Mouse (Mus musculus) retina, postnatal 1 day (tissue): ENCODE measurements around the gene Ocrl.

Experiments
- DNase-seq: peaks from one replicate; pipeline ENCODE4 v3.0.0-alpha.2; 2012

Ocrl gene

DNA sequence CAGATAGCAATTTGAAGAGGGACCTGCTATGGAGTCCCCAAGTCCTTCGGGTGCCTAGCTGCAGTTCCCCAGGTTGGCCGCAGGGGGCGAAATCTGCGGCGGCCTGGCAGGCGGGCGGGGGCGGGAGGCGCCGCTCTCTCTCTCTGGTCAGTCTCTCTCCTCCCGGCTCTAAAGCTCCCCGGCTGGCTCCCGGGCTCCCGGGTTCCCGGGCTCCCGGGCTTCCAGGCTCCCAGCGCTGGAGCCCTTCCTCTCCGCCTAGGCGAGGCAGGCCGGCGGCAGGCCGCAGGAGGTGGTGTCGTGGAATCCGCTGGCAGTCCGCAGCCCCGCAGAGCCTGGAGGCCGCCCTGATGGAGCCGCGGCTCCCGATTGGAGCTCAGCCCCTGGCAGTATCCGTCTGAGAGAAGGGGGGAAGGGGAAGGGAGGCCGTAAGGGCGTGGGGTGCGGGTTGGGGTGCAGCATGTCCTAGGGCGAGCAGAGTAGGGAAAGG lies at the start of gene Ocrl:
Ocrl (plus strand) TSS at position 82 of the 487 bp plus-strand sequence.
- peak; percentile 81 for DNase-seq

DNA sequence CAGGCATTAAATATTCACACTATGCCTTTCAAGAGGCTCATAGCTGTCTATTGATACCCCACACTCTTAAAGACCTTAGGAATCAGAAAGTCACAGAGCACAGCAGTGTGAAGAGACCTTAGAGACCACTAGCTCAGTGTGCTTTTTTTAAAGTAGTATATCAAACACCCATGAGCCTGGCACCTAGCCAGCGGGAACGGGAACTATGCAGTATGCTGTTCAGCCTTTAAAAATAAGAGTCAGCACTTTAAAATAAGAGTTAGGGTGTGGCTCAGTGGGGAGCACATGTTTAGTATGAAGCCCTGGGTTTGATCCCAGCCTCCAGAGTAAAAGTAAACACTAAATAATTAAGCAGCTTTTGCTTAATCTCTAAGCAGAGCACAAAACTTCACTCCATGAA lies 32.1 kb upstream of the Ocrl start:
- DNase-seq: peak; percentile 1

- no peak for DNase-seq
These were observed 29.4 kb upstream of the Ocrl start for GRCm38 (mm10) chrX:47882813-47883212.

- no peak for DNase-seq
These were observed 24.8 kb upstream of the Ocrl start for GRCm38 (mm10) chrX:47887401-47887800.

- DNase-seq: peak; percentile 3
These were observed 20.8 kb upstream of the Ocrl start for GRCm38 (mm10) chrX:47891243-47891906.

GRCm38 (mm10) chrX:47891907-47892430 lies 20.2 kb upstream of the Ocrl start:
- peak; percentile 49 for DNase-seq

- peak; percentile 41 for DNase-seq
These were observed 19.7 kb upstream of the Ocrl start, which contains the start of gene Smarca1 for GRCm38 (mm10) chrX:47892431-47893024. Gene Smarca1, minus strand, starts transcription at chrX:47892974.

- DNase-seq: peak; percentile 17
These were observed 836 bp downstream of the Ocrl start for GRCm38 (mm10) chrX:47912904-47913542.

DNA sequence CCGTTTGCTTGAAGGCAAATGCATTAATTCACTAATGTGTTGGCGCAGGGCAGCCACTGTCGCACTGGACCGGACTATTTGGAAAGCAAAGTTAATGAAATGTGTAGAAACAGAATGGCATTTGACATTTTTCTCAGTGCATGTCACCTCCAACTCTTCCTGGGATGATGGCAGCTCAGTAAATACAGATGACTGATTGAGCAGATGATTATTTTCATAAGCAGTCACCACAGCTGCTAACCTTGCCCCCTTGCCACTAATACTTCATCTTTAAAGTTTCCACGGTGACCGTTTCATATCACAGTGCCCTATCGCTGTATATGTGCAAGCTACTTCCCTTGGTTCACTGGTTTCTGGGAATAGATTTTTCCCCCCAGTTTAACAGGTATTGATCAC lies 1.4 kb downstream of the Ocrl start:
- no peak for DNase-seq

GRCm38 (mm10) chrX:47916831-47917230 lies 4.6 kb downstream of the Ocrl start:
- no peak for DNase-seq

DNA sequence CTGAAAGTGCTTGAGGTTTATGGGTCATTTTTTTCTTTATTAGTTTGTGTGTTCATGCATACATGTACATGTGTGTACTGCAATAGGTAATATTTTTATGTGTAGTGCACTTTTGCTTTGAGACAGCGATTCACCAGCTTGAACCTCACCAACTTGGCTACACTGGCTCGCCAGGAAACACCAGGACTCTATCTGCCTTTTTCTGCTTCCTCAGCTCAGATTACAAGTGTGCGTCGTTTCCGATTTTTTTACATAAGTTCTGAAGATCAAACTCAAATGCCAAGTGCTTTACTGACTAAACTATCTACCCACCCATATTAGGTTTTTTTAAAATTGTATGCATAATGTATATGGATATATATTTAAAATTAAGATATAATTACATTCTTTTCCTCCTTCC lies 8.4 kb downstream of the Ocrl start:
- no peak for DNase-seq

DNA sequence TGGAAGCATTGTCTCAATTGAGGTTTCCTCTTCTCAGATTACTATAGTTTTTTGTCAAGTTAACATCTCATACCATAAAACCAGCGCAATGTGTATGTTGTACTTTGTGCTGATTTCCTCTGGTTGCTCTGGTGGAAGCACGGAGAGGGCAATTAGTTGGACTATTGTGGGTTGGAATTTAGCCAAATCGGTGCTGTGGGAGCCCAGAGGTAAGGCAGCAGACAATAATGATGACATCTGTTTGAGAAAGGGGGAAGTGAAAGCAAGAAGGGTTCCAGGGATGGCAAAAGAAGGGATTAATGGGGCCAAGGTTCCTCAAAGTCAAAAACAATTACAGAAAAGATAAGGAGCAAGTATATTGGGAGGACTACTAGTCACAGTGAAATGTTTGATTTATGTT lies 15.8 kb downstream of the Ocrl start:
- no peak for DNase-seq

GRCm38 (mm10) chrX:47930449-47930848 lies 18.3 kb downstream of the Ocrl start:
- no peak for DNase-seq

GRCm38 (mm10) chrX:47934352-47934751 lies 22.2 kb downstream of the Ocrl start:
- no peak for DNase-seq

- no peak for DNase-seq
These were observed 24.7 kb downstream of the Ocrl start for GRCm38 (mm10) chrX:47936885-47937284.

DNA sequence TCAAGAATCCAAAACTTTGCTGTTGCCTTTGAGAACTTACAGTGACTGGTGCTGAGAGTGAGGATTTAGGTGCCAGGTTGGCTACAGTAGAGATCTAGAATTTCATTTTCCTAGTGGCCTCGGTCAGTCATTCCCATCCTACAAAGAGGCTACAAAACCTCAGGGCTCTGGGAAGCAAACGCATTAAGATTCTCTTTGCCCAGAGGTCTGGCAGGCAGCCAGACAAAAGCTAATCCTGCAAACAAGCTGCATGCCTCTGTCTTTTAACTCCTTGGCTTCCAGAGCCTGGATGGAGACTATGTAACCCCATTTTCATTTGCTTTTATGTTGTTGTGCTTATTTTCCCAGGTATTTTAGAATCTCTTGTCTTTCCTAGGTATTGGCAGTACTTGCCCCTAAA lies 25.6 kb downstream of the Ocrl start:
- peak; percentile 80 for DNase-seq

DNA sequence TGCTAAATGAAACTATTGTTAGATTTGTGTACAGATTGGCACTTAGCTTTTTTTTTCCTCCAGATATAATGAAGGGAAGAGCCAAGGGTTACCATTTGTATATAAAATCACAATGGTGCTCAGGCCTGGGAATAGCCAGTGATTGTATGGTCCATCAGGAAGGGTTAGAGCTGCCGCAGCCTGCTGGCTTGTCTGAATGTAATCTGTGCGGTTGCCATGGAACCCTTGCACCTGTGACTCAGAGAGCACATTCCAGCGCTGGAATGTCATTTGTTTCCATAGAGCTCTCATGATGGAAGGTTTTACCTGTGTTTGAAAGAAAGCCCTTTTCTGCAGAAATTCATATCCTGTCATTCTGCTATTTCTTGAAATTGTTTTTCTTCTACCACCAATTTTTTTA lies 37.5 kb downstream of the Ocrl start:
- DNase-seq: no peak

- no peak for DNase-seq
These were observed 50.4 kb downstream of the Ocrl start for GRCm38 (mm10) chrX:47962579-47962978.

GRCm38 (mm10) chrX:47970371-47970770 lies 58.2 kb downstream of the Ocrl start:
- no peak for DNase-seq

- DNase-seq: no peak
These were observed 58.7 kb downstream of the Ocrl start for GRCm38 (mm10) chrX:47970864-47971263.

- DNase-seq: no peak
These were observed 59.4 kb downstream of the Ocrl start for GRCm38 (mm10) chrX:47971366-47972128.

DNA sequence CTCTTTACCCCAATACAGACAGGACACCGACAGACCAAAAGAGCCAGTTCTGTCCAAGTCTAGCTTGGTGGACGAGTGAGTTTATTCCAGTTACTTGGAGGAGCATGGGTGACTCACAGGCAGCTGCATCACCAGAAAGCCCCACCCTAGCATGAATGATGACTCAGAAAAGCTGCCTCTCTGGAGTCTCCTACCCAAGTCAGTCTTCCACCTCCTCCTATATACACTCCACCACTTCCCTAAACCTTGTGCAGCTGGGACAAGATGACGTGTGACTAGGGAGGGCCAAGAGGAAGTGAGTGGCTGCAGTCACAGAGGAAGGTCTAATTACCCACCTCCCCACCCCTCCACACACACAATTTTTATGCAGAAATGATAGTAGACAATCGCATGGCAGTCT lies 64.4 kb downstream of the Ocrl start:
- no peak for DNase-seq

DNA sequence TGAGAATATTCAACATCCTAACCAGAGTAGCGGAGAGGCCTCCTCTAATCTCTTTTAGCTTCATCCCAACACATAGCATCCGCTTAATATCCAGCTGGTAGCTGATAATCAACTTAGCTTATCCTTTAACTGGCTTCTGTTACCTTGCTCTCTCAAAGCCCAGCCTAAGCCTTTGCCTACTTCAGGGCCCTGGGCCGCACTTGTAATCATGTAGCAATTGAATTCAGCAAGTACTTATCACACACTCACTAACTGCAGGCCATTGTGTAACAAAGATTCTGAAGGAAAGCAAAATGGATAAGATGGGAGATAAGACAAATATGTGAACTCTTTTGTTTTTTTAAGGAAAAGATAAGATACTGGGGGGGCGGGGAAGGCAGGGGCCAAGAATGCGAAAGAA lies 64.9 kb downstream of the Ocrl start:
- DNase-seq: peak; percentile 5
